Mouse (Mus musculus) G1E (cell line): ENCODE data around the gene Gpkow.
"Not testable (repeated sequence)": the region's sequence is repeated elsewhere in the genome, so short reads cannot be mapped to it uniquely, and the experiment has no call there.

Experiments used
- CTCF ChIP-seq: IDR thresholded peaks from 2 replicates; pipeline ENCODE4 v1.5.1; 2012; ENCODE audit warnings: low read depth, low read length, inconsistent platforms, mixed read lengths
- GATA1 ChIP-seq: IDR thresholded peaks from 2 replicates; pipeline ENCODE4 v1.6.1; 2012; ENCODE audit warnings: borderline replicate concordance, low read length, inconsistent platforms, mixed read lengths
- GATA2 ChIP-seq: IDR thresholded peaks from 2 replicates; pipeline ENCODE4 v1.6.1; 2012; ENCODE audit warnings: low read depth, low read length, inconsistent platforms, borderline replicate concordance
- POLR2AphosphoS5 ChIP-seq: IDR thresholded peaks from 2 replicates; pipeline ENCODE4 v1.6.1; 2012; ENCODE audit warnings: low read depth, low read length, inconsistent platforms; ENCODE audit not compliant: insufficient replicate concordance
- TAL1 ChIP-seq: conservative IDR thresholded peaks from 2 replicates; pipeline ENCODE4 v1.6.1; 2012; ENCODE audit warnings: low read depth, low read length, inconsistent platforms, mixed read lengths

DNA sequence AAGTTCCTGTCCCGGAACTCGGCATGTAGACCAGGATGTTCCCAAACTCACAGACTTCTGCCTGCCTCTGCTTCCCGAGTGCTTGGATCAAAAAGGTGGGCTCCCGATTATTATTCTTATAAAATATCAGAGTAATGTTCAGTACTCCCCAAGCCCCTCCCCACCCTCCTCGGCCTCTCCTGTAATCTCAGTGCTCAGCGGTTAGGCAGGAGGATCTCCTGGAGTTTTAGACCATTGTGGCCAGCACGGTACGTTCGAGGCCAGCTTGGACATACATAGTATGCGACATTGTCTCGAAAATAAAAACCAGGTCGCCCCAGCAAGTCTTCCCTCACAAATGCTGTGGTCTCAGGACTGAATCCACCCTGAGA, 16.8 kb downstream of the Gpkow start:
- TF ChIP-seq CTCF, GATA1, POLR2AphosphoS5, TAL1, GATA2: not testable (repeated sequence)
